Mouse (Mus musculus): ENCODE data around the gene Slc4a3. TPM values are rescaled to one million over a fixed set of nuclear protein-coding genes. Genes with fewer than 3 reads are reported as not detected.

Slc4a3 gene
- polyA plus RNA-seq, 1 experiment = 21.2 TPM

- no peak for DNase-seq
- WGBS = 92% methylated on average over 7 of the region's 7 CpGs
- H3K4me1 ChIP-seq (replicated peaks; ENCODE audit: control insufficient read depth, insufficient read depth, low read length) = no peaks in the 10 kb centered on the region
- no peak overlapping the region for H3K4me3 ChIP-seq (ENCODE audit: control insufficient read depth, insufficient read depth, low read length)
- TF ChIP-seq CTCF (IDR thresholded peaks at IDR 0.05; ENCODE audit: borderline replicate concordance, control insufficient read depth, extremely low read depth, insufficient read depth, low read length, poor library complexity) (no peak), POLR2A (IDR thresholded peaks at IDR 0.05; ENCODE audit: control insufficient read depth, extremely low read depth, insufficient read depth, low read length, poor library complexity) (no peak)
- H3K27ac ChIP-seq (ENCODE audit: control insufficient read depth, insufficient read depth, low read length) = no peak overlapping the region
- H3K27me3 ChIP-seq (ENCODE audit: control insufficient read depth, insufficient read depth, low read length) = no peaks in the 10 kb centered on the region
- no peaks in the 10 kb centered on the region for H3K36me3 ChIP-seq (ENCODE audit: control insufficient read depth, insufficient read depth, low read length)
Measured at GRCm38 (mm10) chr1:75593956-75594355, 47.9 kb downstream of the Slc4a3 start.

- Histone ChIP-seq H3K27me3 (ENCODE audit: control insufficient read depth, insufficient read depth, low read length) (no peaks in the 10 kb centered on the region), H3K36me3 (ENCODE audit: control insufficient read depth, insufficient read depth, low read length) (no peaks in the 10 kb centered on the region), H3K4me3 (ENCODE audit: control insufficient read depth, insufficient read depth, low read length) (no peak overlapping the region), H3K4me1 (replicated peaks; ENCODE audit: control insufficient read depth, insufficient read depth, low read length) (no peaks in the 10 kb centered on the region), H3K27ac (ENCODE audit: control insufficient read depth, insufficient read depth, low read length) (no peak overlapping the region)
- WGBS = 63% methylated on average over 9 of the region's 9 CpGs
- DNase-seq = no peak
- TF ChIP-seq CTCF (IDR thresholded peaks at IDR 0.05; ENCODE audit: borderline replicate concordance, control insufficient read depth, extremely low read depth, insufficient read depth, low read length, poor library complexity) (no peak), POLR2A (IDR thresholded peaks at IDR 0.05; ENCODE audit: control insufficient read depth, extremely low read depth, insufficient read depth, low read length, poor library complexity) (no peak)
Measured at GRCm38 (mm10) chr1:75594836-75595235, 48.8 kb downstream of the Slc4a3 start.

DNA sequence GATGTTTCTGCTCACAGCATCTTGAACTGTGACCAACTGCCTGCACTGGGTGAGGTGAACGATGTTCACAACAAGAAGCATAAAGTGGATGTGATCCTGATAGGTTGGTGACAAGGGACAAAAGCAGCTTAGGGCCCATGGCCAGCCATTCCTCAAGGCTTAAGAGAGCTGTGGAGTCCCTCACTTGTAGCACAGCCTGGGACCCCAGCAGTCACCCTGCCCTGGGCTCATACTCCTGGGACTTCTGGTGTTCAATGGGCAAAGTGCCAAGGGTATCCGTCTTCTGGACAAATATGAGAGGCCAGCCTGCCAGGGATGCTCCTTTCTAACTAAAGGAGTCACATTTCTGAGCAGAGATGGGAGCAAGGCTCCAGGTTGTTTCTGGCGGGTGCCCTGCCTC is 49.9 kb downstream of the Slc4a3 start:
- H3K36me3 ChIP-seq (ENCODE audit: control insufficient read depth, insufficient read depth, low read length) = no peaks in the 10 kb centered on the region
- no peak overlapping the region for H3K27ac ChIP-seq (ENCODE audit: control insufficient read depth, insufficient read depth, low read length)
- no peaks in the 10 kb centered on the region for H3K27me3 ChIP-seq (ENCODE audit: control insufficient read depth, insufficient read depth, low read length)
- TF ChIP-seq POLR2A (IDR thresholded peaks at IDR 0.05; ENCODE audit: control insufficient read depth, extremely low read depth, insufficient read depth, low read length, poor library complexity) (no peak), CTCF (IDR thresholded peaks at IDR 0.05; ENCODE audit: borderline replicate concordance, control insufficient read depth, extremely low read depth, insufficient read depth, low read length, poor library complexity) (no peak)
- DNase-seq = no peak
- no peaks in the 10 kb centered on the region for H3K4me1 ChIP-seq (replicated peaks; ENCODE audit: control insufficient read depth, insufficient read depth, low read length)
- no peak overlapping the region for H3K4me3 ChIP-seq (ENCODE audit: control insufficient read depth, insufficient read depth, low read length)
- WGBS = 89% methylated on average over 3 of the region's 3 CpGs

DNA sequence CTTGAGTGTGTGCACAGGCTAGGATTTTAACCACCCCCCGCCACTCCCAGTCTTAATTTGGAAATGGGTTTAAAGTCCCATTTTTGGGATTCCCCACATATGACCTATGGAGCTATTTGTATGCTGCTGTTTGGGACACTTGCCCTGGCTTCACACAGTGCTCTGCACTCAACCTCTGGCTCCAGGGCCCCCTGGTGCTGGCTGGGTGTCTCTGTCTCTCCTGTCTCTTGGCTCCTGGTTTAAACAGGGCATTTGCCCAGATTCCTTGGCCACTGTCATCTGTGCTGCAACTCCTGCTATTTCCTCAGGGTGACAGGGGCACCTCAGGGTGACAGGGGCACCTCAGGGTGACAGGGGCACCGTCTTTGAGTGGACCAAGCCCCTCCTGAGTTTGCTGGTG is 50.8 kb downstream of the Slc4a3 start:
- no peaks in the 10 kb centered on the region for H3K4me1 ChIP-seq (replicated peaks; ENCODE audit: control insufficient read depth, insufficient read depth, low read length)
- TF ChIP-seq CTCF (IDR thresholded peaks at IDR 0.05; ENCODE audit: borderline replicate concordance, control insufficient read depth, extremely low read depth, insufficient read depth, low read length, poor library complexity) (no peak), POLR2A (IDR thresholded peaks at IDR 0.05; ENCODE audit: control insufficient read depth, extremely low read depth, insufficient read depth, low read length, poor library complexity) (no peak)
- H3K4me3 ChIP-seq (ENCODE audit: control insufficient read depth, insufficient read depth, low read length) = no peak overlapping the region
- H3K27ac ChIP-seq (ENCODE audit: control insufficient read depth, insufficient read depth, low read length) = no peak overlapping the region
- no peaks in the 10 kb centered on the region for H3K27me3 ChIP-seq (ENCODE audit: control insufficient read depth, insufficient read depth, low read length)
- no peak for DNase-seq
- H3K36me3 ChIP-seq (ENCODE audit: control insufficient read depth, insufficient read depth, low read length) = no peaks in the 10 kb centered on the region
- 95% methylated on average over 2 of the region's 2 CpGs for WGBS

DNA sequence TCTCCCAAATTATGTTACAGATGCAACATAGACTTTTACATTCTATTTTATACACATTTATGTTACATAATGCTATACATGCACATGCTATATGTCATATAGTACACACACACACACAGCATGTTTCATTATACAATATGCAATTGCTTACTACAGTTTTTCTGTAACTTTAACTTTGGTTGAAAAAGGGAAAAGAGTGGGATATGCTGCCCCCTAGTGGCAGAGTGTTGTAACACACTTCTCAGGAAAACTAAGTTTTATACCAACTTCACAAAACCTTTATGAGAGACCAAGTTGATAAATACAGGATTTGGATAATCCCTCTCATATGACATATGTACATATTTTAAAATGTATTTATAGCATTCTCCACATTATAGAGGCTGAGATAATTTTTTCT is 51.6 kb downstream of the Slc4a3 start:
- H3K27ac ChIP-seq (ENCODE audit: control insufficient read depth, insufficient read depth, low read length) = no peak overlapping the region
- DNase-seq = peak; percentile 30
- H3K27me3 ChIP-seq (ENCODE audit: control insufficient read depth, insufficient read depth, low read length) = no peaks in the 10 kb centered on the region
- no peaks in the 10 kb centered on the region for H3K36me3 ChIP-seq (ENCODE audit: control insufficient read depth, insufficient read depth, low read length)
- no peak for TF ChIP-seq CTCF (IDR thresholded peaks at IDR 0.05; ENCODE audit: borderline replicate concordance, control insufficient read depth, extremely low read depth, insufficient read depth, low read length, poor library complexity)
- TF ChIP-seq POLR2A (IDR thresholded peaks at IDR 0.05; ENCODE audit: control insufficient read depth, extremely low read depth, insufficient read depth, low read length, poor library complexity) = no peak
- no peaks in the 10 kb centered on the region for H3K4me1 ChIP-seq (replicated peaks; ENCODE audit: control insufficient read depth, insufficient read depth, low read length)
- H3K4me3 ChIP-seq (ENCODE audit: control insufficient read depth, insufficient read depth, low read length) = no peak overlapping the region

GRCm38 (mm10) chr1:75601738-75602137 is 55.7 kb downstream of the Slc4a3 start:
- WGBS = 16% methylated on average over 12 of the region's 12 CpGs
- no peak overlapping the region for H3K27ac ChIP-seq (ENCODE audit: control insufficient read depth, insufficient read depth, low read length)
- H3K27me3 ChIP-seq (ENCODE audit: control insufficient read depth, insufficient read depth, low read length) = no peaks in the 10 kb centered on the region
- H3K4me1 ChIP-seq (replicated peaks; ENCODE audit: control insufficient read depth, insufficient read depth, low read length) = no peaks in the 10 kb centered on the region
- no peak for DNase-seq
- no peaks in the 10 kb centered on the region for H3K36me3 ChIP-seq (ENCODE audit: control insufficient read depth, insufficient read depth, low read length)
- TF ChIP-seq POLR2A (IDR thresholded peaks at IDR 0.05; ENCODE audit: control insufficient read depth, extremely low read depth, insufficient read depth, low read length, poor library complexity) (no peak), CTCF (IDR thresholded peaks at IDR 0.05; ENCODE audit: borderline replicate concordance, control insufficient read depth, extremely low read depth, insufficient read depth, low read length, poor library complexity) (no peak)
- no peak overlapping the region for H3K4me3 ChIP-seq (ENCODE audit: control insufficient read depth, insufficient read depth, low read length)

DNA sequence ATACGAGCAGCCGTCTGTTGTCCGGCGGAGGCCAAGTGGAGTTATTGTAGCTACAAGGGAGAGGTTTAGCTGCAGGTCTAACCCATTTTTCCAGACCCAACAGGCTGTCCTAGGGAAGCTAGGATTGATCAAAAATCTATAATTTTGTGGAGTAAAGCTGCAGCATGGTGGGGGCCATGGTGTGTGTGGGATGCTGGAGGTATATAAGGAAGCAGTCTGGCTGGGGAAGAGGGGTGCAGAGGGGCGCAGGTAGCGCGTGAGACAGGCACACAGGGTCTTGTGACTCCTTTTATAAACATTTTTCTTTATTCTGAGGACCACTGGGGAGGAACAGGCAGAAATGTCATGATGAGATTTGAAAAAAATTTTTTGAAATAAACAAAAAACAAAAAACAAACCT is 57.5 kb downstream of the Slc4a3 start:
- Histone ChIP-seq H3K36me3 (ENCODE audit: control insufficient read depth, insufficient read depth, low read length) (no peaks in the 10 kb centered on the region), H3K4me3 (ENCODE audit: control insufficient read depth, insufficient read depth, low read length) (no peak overlapping the region), H3K27me3 (ENCODE audit: control insufficient read depth, insufficient read depth, low read length) (no peaks in the 10 kb centered on the region), H3K4me1 (replicated peaks; ENCODE audit: control insufficient read depth, insufficient read depth, low read length) (no peaks in the 10 kb centered on the region), H3K27ac (ENCODE audit: control insufficient read depth, insufficient read depth, low read length) (no peak overlapping the region)
- no peak for DNase-seq
- whole genome bisulfite sequencing = 90% methylated on average over 7 of the region's 7 CpGs
- TF ChIP-seq CTCF (IDR thresholded peaks at IDR 0.05; ENCODE audit: borderline replicate concordance, control insufficient read depth, extremely low read depth, insufficient read depth, low read length, poor library complexity) = no peak
- no peak for TF ChIP-seq POLR2A (IDR thresholded peaks at IDR 0.05; ENCODE audit: control insufficient read depth, extremely low read depth, insufficient read depth, low read length, poor library complexity)

All from thymus, adult 2 months (tissue).